Comparison of ENCODE assay signal across 16 mouse cellular contexts in genomic region chr17:5297984-5298383, GRCm38 (mm10).
"Had no signal": no experiment of that assay in that cellular context is flagged by ENCODE, and none has a peak within 500 bp of the region (broad histone marks: within the 10 kb centered on the region; RNA-seq: fewer than 3 reads in every experiment).

No protein-coding gene starts in this region.

- H3K27ac ChIP-seq: kidney, postnatal 0 days; limb, embryonic 12.5 days; limb, embryonic 15.5 days; liver, embryonic 14.5 days; macrophage; stomach, embryonic 15.5 days had no signal

- H3K27me3 ChIP-seq: limb, embryonic 12.5 days; limb, embryonic 15.5 days; stomach, embryonic 15.5 days had no signal

- H3K4me2 ChIP-seq: limb, embryonic 12.5 days; limb, embryonic 15.5 days; liver, embryonic 11.5 days; lung, embryonic 14.5 days; stomach, embryonic 15.5 days had no signal

- ATAC-seq: intestine, postnatal 0 days; liver, postnatal 0 days; lung, postnatal 0 days had no signal

- H3K9ac ChIP-seq: limb, embryonic 12.5 days; limb, embryonic 15.5 days; liver, embryonic 14.5 days; liver, postnatal 0 days; lung, embryonic 14.5 days; stomach, embryonic 15.5 days had no signal

- H3K9me3 ChIP-seq: limb, embryonic 12.5 days; limb, embryonic 15.5 days; stomach, embryonic 15.5 days had no signal

- H3K4me3 ChIP-seq: limb, embryonic 12.5 days; limb, embryonic 15.5 days; stomach, embryonic 15.5 days had no signal

- H3K4me1 ChIP-seq: limb, embryonic 12.5 days had no signal

- DNase-seq: kidney, adult 2 months; kidney, postnatal 25 days; liver, postnatal 0 days; lung, embryonic 14.5 days; right cerebral cortex, postnatal 25 days; spleen, adult 18-20 months; thymus, postnatal 25 days had no signal
